Mouse (Mus musculus) MN1 (cell line): ENCODE data around the gene Bcr.

ENCODE experiments used
- DNase-seq: peaks from one replicate; pipeline ENCODE4 v3.0.0-alpha.2; 2016; ENCODE audit warnings: low spot score

Gene Bcr

GRCm38 (mm10) chr10:75095216-75095615 lies 34.8 kb downstream of the Bcr start:
- no peak for DNase-seq

DNA sequence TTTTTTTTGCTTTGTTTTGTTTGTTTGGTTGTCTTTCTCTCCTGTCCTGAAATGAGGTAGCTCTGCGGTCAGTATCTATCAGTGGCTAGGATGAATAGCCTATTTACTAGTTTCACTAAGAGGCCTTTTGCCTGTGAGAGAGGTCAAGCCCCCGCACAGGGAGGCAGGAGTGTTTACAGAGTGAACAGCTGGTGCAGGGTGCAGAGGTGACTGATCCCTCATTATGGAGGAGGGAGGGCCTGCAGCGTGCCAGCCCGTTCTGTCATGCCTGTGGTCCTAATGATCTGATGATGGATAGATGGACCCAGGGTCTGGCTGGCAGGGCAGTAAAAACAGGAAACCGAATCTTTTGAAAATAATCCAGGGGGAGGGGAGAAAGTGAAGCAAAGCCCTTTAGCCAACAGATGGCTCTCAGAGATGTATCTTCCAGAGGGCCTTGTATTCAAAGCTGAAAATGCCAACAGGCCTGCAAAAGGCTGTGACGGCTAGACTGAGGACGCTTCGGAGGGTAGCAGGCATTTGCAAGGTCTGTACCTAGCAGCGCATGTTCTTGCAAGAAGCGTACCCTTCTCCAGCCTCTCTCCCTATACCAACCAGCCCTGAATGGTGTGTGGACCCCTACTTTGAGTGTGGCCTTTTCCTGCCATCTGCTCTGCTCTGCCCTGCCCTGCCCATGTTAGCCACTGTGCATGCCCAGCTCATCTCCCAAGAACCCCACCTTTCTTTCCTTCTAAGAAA lies 38.2 kb downstream of the Bcr start:
- DNase-seq = peak; percentile 39

- DNase-seq = no peak
Measured at GRCm38 (mm10) chr10:75100298-75100697, 39.9 kb downstream of the Bcr start.

GRCm38 (mm10) chr10:75103502-75103901 lies 43.1 kb downstream of the Bcr start:
- DNase-seq = no peak

DNA sequence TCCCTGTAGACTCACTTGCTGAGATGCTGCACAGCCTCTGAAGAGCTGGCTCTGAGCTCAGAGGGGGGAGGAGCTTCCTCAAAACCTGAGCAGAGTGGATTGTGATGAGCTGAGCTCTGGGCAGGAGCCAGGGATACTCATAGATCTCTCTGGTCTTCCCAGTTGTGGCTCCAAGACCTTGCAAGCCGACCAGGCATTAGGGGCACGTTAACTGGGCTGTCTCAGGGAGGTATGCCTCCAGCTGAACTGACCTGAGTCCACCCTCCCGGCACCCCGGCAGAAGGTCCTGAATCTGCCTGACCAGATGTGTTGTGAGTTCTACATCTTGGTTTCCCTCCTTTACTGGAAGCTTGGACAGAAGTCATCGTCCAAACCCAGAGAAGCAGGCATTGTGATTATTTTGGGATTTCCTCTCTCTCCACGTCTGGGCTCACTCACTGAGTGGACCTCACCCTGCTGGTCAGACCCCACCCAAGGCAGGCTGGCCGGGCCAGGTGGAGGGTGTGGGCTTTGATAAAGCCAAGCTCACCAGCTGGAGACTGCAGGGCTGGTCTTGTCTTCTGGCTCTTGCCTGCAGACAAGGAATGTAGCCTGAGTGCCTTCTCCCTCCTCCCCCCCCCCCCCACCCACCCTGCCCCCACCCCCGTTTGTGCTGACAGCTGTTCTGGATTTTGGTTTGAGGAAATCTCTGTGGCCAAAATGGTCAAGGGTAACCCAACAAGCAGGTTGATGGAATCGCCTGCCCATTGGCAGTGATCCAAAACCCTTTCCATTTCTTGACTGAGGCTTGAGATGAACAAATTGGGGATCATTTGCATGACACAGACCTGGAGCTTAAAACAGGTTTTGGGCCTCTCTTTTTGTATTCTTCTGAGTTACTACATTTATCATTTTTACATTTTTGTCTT lies 44.1 kb downstream of the Bcr start:
- peak; percentile 83 for DNase-seq

DNA sequence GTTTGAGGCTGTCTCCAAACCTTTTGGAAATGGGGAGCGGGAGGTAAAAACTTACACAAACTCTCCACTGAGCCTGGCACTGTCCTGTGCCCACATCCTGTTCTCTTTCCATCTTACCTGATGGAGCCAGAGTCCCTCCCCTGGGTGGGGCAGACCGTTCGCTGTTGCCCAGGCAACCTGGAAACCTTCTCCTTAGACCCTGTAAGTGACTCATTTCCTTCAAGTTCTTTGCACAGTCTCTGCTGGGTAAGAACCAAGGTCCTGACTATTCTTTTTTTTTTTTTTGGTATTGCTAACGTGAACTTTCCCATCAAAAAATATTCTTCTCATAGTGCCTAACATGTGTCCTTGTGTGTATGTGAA lies 44.7 kb downstream of the Bcr start:
- DNase-seq = peak; percentile 68

DNA sequence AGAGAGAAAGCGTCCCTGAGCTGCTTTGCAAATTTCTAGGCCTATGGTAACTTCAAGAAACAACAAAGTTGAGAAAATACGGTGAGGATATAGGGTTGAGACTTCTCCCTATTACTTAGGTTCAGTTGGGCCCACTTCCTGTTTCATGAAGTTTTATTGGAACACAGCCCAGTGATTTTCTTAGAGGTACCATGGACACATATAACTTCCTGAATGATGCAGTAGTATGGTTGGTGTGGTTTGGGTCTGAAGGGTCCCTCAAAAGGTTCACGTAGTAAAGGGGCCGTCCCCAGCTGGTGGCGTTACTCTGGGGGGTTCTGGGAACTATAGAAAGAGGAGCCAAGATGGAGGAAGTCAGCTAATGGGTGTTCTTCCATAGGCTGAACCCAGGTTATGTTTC lies 45.3 kb downstream of the Bcr start:
- no peak for DNase-seq

- peak; percentile 53 for DNase-seq
Measured at GRCm38 (mm10) chr10:75106940-75107381, 46.6 kb downstream of the Bcr start.

DNA sequence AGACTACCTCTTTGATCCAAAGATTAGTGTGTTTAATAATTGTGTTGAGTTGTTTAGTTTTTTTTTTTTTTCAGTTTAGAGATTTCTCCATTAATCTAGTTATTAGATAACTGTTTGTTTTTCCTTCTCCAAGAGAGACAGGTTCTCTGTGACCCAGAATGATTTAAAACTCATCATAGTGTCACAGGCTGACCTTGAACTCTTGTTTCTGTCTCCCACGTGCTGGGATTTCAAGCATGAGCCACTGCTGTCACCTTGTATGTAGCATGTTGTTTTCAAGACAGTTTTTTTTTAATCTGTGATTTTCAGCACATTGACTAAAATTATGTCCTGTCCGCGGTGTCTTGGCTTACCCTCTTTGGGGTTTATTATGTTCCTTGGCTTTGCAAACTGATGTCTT lies 47.7 kb downstream of the Bcr start:
- DNase-seq = no peak

DNA sequence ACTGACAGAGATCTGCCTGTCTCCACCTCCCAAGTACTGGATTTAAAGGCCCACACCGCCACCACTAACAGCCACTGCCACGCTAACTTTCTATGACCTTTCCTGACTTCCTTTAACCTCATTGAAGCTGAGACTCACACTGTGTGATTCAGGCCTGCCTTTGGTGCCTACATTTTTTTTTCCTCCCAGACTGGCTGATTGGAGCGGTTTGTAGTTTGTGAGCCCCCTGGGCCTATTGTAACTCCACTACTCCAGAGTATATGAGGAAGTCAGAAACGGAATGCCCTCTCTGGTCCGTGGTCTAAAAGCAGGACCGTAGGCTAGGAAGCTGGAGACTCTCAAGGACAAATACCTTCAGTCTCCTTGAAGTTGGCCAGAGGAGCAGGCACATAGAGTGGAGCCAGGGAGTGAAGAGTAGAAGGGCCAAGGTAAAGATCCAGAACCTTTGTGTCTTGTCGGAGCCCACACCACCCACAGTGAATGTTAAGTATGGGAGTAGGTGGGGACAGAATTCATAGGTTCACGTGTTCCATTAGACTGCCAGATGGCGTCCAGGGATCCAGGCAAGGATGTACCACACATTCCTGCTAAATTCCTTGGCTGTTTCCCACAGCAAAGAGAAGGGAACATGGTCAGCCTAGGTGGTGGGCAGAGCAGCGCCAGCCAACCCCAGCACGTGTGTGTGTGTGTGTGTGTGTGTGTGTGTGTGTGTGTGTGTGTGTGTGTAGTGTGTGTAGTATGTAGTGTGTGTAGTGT lies 51.2 kb downstream of the Bcr start:
- no peak for DNase-seq

DNA sequence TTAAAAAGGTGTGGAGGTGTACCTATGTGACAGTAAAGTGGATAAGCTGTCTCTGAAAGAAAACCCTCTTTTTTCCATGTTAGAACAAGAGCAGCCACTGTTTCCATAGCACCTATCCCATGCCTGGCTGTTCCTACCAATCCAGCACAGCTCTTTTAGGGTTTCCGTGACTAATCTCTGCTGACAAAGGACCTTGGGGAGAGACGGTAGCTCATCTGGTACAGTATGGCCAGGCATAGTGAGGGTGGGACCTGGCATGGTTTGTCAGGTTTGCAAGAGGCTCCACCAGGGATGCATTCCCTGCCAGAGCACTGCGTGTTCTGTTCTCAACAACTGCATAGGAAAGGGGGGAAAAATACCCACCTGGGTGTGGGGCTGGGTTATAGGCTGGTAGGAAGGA lies 52.0 kb downstream of the Bcr start:
- no peak for DNase-seq

- no peak for DNase-seq
Measured at GRCm38 (mm10) chr10:75113620-75114019, 53.2 kb downstream of the Bcr start.

DNA sequence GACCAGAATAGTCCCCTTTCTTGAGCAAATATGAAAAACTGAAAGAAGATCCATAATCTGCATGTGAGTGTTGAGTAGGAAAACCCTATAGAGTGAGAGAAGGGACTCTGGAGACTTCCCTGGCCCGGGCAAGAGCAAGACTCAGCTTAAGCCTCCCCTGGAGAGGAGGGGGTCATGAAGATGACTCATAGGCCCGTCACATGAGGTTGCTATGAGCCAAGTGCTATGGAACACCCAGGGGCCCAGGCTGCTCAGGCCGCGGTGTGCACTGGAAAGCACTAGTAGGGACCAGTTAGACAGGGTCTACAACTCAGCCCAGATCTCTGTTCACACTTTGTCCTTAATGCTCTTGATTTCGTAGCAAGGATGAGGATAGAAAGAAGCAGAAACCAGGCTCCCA lies 54.8 kb downstream of the Bcr start:
- peak; percentile 34 for DNase-seq

- DNase-seq = no peak
Measured at GRCm38 (mm10) chr10:75116842-75117457, 56.6 kb downstream of the Bcr start.

- DNase-seq = no peak
Measured at GRCm38 (mm10) chr10:75118444-75118843, 58.1 kb downstream of the Bcr start.

- DNase-seq = no peak
Measured at GRCm38 (mm10) chr10:75119396-75119795, 59.0 kb downstream of the Bcr start.

- no peak for DNase-seq
Measured at GRCm38 (mm10) chr10:75120176-75120575, 59.8 kb downstream of the Bcr start.

- DNase-seq = peak; percentile 86
Measured at GRCm38 (mm10) chr10:75121028-75121427, 60.6 kb downstream of the Bcr start.

GRCm38 (mm10) chr10:75125577-75125976 lies 65.2 kb downstream of the Bcr start:
- no peak for DNase-seq

- DNase-seq = peak; percentile 71
Measured at GRCm38 (mm10) chr10:75129283-75129710, 68.9 kb downstream of the Bcr start.

DNA sequence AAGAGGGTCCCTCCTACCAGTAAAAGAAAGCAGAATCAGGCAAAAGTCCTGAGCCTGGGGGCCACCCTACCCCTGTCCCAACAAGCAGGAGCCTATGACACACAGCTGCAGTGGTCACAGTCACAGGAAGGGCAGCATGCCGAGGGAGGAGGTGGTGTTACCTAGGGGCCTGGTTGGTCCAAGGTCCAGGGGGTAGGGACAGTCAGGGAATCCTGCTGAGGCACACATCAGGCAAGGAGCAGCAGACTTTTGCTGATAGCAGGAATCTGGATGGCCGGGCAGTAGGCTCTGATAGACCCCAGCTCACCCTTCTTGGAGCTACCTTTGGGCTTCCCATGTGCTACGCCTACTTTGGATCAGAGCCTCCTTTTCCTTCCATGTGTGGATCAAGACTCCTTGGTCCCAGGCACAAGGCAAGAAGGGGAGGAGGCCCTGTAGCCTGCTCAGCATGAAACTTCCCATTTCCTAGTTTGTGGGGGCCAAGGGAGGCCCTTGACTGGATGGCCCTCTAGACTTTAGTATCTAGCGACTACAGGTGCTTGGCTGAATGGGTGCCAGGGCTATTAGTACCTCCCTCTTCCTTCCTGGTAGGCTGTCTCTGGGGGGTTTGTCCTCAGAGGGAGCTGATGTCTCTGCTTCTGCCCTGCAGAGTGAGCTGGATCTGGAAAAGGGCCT lies 70.1 kb downstream of the Bcr start:
- DNase-seq = no peak
